Mouse (Mus musculus) ZHBTc4 (cell line): ENCODE results near the gene Rabac1.

Source experiments
- DNase-seq: peaks from one replicate; pipeline ENCODE4 v3.0.0-alpha.2; 2011; ENCODE audit warnings: low read depth, low spot score

Rabac1 gene

DNA sequence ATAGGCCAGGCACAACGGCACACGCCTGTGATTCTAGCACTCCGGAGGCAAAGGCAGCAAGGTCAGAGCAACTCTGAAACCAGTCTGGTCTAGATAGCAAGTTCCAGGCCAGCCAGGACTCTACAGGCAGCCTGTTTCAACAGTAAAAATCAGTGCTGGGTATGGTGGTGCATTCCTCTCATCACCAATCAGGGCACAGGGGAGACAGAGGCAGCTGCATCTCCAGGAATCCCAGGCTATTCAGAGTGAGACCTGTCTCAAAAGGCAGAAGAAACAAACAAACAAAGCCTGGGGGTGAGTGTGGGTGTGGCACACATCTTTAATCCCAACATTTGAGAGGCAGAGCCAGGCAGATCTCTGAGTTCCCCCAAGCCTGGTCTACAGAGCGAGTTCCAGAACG is 10.8 kb upstream of the Rabac1 start:
- peak; percentile 84 for DNase-seq

DNA sequence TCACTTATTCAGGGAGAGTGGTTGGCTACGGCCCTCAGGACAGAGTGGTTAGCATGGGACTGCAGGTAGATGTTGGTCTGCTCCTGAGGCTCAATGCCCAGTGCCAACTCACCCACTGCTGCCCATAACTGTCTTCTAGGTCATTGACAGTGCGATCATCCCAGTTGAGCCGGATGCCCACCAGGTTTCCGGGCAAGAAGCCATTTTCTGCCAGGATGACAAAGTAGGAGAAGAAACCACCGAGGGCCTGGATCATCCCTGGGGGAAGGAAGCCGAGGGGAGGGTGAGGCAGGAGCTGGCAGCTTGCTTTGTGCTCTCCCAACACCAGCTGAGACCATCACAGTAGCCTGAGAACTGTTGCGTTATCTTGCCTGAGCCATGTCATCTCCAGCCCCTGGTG is 7.9 kb upstream of the Rabac1 start:
- no peak for DNase-seq

DNA sequence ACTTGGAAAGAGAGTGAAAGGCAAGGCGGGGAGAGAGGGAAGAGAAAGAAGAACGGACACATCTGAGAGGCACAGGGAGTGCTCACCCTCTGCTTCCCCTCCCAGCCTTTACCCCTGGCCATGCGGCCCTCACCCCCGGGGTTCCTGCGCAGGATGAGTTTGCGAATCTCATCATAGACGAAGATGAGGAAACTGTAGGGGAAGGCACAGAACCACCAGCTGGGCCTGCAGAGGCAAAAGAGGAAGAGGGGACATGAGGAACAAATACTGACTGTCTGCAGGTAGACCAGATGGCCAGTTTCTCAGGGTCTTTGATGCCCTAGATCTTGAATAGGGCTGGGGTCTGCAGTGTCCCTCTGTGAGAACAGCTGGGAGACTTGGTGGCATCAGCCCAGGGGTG is 6.2 kb upstream of the Rabac1 start:
- DNase-seq: no peak

DNA sequence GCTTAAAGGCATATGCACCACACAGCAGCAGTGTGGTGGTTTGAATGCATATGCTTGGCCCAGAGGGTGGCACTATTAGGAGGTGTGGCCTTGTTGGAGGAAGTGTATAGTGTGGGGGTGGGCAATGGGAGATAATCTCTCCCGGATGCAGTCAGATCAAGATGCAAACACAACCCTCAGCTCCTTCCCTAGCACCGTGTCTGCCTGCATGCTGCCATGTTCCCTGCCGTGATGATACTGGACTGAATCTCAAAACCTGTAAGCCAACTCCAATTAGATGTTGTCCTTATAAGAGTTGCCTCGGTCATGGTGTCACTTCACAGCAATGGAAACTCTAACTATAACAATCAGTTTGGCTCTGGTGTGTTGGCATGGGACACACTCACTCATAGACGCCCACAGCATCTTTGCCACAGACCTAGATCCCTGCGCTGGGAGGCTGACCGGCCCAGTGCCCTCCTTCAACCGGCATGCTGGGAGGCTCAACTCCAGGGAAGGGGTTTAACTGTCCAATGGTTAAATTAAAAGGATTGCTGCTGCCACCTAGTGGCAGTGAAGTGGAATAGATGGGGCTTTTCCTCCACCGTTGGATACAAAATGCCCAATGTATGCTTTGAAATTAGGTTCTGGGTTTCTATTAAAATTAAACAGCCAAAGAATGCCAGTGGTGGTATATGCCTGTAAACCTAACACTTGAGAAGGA is 2.5 kb upstream of the Rabac1 start:
- DNase-seq: peak; percentile 77

DNA sequence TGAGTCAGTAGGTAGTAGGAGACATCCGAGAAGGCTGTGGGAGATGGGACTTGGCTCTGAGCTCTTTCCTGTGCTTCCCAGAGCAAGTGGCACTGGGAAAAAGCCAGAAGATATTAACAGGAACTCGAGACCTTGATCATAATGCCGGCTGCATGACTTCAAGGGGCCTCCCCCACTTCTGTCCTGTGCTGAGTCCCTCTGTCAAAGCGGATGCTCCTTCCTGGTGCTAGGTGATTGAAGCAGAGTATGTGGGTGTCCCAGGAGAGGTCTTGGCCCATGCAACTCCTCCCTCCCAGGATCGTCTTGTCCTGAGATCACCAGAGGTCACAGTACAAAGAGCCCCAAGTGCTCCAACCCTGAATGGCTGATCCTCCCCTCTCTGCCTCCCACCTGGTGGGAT is 1.3 kb upstream of the Rabac1 start:
- DNase-seq: no peak

DNA sequence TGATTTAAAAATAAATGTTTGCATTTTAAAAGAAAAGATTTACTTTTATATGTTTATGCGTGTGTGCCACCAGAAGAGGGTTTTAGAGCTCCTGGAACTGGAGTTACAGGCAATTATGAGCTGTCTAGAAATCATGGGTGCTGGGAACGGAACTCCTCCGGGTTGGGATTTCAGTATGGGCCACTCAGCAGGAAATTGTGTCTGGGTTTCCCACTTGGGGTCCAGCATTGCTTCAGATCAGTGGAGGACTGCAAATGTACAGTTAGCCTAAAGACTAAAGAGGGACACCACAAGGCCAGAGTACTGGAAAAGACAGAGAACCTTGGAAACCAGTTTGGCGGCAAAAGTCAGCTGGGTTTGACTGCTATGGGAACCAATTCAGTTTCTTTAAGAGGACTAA is 654 bp upstream of the Rabac1 start:
- DNase-seq: no peak

DNA sequence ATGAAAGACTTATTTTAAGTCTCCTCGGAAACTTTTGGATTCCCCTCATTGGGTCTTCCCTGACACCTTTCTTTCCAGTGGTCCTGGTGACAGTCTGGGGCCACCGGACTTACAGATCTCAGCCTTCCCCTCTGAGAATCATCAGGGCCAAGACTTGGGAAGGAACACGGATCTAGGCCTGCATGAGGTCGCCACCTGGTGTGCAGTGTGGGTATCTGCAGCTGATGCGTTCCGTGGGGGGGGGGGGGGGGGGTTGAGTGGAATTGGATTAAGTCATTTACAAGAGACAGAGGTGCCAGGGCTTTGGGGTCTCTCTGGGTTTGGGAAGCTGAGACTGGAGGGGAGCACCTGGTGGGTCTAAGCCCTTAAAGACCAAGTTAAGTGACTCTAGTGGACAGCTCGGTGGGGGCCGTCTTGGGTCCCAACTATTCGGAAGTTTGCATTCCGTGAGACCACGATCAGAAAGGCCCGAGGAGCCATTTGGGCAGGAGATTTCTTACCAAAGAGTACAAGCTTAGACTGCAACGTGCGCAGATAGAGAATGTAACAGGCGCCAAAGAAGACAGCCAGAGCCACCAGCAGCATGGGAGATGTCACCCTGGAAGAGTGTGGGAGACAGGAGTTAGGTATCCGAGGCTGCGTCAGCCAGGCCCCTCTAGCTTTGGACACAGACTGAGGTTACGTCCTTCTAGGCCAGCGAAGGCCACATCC is 1.1 kb downstream of the Rabac1 start:
- DNase-seq: peak; percentile 85

DNA sequence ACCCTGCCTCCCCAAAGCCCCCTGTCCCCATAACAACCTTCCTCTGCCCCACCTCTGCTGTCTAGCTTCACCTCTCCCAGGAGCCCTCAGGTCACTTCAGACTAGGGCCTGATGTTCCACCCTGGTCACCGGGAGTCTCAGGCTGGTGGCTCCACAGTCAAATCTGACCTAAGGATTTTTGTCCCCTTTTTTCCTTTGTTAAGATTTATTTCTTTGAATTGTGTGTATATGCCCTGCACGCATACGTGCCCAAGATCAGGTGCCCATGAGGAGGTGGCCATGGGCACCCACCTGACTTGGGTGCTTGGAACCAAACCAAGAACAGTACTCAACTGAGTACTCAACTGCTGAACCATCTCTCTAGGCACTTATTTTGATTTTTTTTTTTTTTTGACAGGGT is 2.2 kb downstream of the Rabac1 start:
- no peak for DNase-seq

DNA sequence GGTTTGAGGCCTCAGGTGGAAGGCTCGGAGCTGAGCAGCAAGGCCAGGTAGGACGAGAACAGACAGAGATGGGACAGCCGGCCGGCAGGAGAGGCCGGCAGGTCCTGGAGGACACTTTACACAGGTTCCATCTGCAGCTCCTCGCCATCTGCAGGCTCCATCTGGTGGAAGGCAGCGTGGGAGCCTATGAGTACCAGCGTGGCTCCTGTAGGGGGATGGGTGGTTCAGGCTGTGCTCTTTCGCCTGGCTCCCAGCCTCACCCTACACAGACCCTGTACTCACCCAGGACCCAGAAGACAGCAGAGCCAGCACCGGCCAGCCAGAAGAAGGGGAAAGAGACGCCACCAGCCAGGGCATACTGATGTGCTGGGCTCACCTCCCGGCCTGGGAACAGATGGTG is 2.7 kb downstream of the Rabac1 start:
- no peak for DNase-seq

DNA sequence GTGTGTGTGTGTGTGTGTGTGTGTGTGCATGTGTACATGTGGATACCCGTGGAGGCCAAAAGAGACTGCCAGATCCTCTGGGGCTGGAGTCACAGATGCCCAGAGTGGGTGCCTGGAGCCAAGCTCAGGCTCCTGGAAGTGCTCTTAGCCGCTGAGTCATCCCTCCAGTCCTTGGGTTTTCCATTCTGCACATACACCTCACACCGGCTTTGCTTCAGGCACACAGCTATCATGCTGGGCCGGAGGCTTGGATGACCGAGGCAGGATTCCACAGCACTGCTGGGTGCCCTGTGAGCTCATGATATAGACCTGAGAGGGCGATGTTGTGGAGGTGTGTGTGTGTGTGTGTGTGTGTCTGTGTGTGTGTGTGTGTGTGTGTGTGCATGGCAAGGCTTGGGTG is 4.1 kb downstream of the Rabac1 start:
- no peak for DNase-seq

DNA sequence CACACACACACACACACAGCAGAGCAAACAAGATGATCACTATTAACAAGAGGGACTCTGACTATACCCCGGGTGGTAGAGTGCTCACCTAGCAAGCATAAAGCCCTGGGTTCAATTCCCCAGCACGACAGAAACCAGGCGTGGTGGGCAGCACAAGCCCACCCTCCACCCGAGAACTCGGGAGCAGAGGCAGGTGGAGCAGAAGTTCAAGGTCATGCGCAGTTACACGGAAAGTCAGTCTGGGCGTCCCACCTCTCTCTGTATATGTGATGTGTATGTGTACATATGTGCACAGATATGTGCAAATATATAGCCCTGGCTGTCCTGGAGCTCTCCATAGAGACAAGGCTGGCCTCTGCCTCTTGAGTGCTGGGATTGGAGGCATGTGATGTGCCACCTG is 4.6 kb downstream of the Rabac1 start:
- DNase-seq: no peak

DNA sequence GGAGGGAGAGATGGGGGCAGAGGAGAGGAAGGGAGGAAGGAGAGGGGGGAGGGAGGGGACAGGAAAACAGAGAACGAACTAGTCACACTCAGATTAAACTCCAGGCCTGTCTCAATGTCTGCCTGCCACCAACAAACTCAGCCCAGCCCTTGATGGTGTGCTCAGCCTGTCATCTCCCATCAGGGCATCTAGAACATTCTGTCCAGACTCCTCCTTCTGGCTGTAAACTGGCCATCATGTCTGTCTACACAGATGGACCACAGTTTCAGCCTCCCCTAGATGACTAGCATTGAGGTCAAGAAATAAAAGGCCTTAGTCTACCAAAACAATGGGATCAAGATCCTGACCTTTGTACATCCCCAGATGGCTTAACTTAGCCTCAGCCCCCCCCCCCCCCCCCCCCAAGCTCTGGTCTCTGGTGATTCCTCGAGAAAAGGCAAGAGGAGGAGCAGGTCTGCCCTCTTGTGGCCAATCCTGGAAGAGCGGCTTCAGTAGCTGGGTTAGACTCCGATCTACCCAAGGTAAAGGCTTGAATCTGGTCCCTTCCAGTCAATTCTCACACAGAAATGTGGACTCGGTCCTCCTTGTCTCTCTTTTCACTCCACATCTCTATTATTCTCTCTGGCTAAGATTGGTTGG is 7.5 kb downstream of the Rabac1 start:
- DNase-seq: peak; percentile 84

DNA sequence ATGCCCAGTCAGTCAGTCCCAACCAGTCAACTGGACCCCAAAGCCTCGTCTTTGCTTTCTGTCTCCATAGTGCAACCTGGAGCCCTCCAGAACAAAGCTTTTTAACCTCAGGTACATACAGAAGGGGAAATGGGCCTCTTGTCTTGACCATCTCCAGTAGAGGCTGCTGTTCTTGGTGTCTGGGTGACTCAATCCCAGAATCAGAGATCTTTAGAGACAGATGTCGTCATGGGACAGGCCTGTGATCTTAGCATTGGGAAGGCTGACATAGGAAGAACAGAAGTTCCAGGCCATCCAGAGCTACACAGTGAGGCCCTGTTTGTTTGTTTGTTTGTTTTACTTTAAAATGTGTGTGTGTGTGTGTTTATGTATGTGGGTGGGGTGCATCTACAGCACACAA is 8.3 kb downstream of the Rabac1 start:
- DNase-seq: no peak

DNA sequence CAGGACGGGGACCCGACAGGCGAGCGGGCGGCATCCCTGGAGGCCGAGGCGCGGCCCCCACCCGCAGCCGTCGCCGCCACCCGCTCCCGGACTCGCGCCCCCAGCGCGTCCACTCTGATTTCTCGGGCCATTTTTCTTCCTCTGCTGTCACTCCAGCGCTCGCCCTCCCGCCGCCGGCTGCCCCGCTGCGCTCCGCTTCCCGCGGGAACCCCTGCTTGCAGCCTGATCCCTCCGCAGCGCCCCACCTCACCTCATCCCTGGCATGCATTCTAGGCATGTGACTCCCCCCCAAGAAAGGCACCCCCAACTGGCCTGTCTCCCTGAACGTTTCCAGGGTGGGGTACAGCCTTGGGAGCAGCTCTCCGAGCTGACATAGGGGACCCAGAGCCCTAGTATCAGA is 17.3 kb downstream of the Rabac1 start:
- DNase-seq: no peak

DNA sequence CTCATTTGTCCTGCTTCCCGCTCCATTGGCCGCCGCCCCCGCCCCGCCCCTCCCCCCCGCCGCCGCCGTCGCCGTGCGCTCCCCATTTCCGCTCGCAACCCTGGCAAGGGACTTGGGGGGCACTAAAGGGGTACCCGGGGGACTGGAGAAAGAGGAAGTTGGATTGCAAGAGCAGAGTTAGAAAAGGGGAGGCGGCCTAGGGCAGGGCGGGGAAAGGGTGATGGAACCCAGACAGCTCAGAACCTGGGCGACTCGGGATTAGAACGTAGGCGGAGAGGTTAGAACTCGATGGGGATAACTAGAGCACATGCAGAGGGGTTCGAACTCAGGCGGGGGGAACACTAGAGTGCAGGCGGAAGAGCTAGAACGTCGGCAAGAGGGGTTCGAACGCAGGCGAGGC is 18.1 kb downstream of the Rabac1 start:
- DNase-seq: no peak

DNA sequence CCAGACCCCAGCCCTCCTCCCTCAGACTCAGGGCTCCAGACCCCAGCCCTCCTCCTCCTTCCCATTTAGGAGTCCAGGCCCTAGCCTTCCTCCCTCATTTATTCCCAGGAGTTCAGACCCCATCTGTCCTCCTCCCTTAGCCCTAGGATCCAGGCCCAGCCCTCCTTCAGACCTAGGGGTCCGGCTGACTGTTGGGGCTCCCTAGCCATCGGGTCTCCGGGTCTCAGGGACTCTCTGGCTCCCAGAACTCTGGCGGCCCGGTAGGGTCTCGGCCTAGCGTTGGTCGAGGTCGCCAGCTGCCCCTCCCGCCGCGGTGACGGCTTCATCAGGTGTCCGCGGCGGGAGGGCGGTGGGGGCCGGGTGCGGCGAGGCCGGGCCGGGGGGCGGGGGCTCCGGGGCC is 18.6 kb downstream of the Rabac1 start:
- DNase-seq: no peak

DNA sequence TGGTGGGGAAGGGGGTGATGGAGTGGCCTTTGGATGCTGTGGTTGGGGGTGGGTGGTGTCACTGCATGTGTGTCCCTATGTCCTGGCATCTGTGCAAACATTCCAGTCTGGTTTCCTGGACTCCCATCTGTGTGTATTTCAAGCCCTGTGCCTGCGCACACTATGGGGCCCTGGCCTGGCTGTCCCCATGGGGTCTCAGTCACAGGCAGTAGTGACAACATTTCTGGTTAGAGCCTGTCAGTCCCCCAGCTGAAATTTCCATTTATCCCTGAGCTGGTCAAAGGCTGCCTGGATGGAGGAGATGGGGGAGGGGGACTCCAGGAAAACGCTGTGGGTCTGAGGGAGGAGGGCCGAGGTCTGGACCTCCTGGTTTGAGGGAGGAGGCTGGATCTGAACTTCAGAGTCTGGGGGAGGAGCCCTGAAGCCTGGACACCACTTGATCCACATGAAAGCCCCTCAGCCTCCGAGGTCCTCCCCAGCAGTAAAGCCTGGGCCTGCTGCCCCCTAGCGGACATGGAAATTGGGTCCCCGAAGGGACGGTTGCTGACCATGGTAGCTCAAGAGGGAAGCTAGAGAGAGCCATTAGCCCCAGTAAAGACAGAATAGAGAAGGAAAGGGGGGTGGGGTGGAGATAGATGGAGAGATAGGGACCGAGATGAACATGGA is 22.5 kb downstream of the Rabac1 start:
- peak; percentile 90 for DNase-seq

DNA sequence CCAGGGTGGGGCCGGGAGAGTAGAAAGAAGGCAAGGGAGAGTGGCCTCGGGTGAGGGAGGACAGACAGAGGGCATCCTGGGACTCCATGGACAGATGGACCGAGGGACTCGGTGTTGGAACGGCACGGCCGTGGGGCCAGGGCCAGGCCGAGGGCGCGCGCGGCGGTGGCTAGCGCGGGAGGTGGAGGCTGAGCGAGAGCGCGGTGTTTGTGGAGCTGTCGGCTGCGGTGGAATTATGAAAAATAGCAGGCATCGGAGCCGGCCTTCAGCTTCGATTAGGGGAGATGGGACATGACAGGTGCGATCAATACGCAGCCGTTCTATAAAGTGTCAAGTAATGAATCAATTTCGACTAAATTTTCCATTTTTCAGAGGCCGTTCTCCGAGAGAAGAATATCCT is 23.8 kb downstream of the Rabac1 start:
- no peak for DNase-seq

DNA sequence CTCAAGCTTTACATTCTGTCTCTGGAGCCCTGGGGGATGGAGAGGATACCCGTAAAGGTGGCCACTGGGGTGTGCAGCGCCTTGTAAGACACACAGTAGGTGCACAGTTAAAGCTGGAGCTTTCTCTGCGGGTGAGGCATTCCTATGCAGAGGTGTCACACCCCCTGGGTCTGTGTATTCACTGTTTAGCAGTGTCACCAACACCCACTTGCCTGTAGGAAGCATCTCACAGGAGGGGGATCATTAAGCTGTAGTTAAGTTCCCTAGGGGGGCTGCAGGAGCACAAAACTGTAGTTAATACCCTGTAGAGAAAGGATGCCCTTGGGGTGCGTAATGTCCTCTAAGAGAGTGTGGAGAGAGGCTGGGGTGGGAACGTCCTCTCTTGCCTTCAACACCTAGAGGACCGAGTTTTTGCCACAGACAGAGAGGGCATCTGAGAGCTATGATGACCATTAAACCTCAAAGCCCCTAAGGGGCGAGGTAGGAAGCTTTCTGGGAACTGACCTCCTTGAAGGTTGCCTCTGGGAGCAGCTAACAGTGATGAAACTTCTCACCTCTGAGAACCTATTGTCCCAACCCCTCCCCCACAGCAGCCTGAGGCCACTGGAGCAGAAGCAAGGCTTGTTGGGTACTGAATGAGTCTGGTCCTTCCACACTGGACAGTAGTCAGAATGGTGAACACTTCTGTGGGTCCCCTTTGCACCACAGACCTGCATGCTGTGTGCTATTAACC is 25.1 kb downstream of the Rabac1 start:
- peak; percentile 80 for DNase-seq

DNA sequence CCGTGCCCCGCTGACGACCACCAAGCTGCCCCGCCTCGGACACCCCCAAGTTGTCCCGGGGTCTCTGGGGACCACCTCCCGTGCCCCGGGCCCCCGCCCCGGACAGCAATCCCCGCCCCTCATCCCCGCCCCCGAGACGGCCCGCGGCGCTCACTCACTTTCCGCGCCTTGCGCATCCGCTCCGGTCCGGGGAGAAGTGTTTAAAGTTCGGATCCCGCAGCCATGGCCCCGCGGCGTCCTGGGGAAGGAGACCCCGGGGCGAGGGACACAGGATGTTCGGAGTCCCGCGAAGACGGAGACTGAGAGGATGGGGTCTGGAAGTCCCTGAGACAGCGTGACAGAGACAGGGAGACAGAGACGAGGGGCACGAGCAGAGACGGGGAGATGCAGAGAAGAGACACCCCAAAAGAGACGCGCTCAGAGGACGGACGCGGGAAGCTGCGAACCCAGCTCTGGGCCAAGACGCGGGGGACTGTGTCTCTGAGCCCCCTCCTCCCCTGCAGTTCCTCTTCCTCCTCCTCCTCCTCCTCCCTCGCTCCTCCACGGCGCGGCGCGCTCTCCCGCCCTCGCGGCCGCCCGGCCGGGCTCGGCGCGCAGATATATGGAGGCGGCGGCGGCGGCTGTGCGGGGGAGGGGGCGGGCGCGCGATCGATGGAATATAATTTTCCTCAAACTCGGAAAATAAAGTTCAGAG is 28.1 kb downstream of the Rabac1 start, which contains the start of gene Gm4881:
Gene Gm4881 (minus strand): TSS at position 238 of the 694 bp plus-strand sequence.
- peak; percentile 30 for DNase-seq

DNA sequence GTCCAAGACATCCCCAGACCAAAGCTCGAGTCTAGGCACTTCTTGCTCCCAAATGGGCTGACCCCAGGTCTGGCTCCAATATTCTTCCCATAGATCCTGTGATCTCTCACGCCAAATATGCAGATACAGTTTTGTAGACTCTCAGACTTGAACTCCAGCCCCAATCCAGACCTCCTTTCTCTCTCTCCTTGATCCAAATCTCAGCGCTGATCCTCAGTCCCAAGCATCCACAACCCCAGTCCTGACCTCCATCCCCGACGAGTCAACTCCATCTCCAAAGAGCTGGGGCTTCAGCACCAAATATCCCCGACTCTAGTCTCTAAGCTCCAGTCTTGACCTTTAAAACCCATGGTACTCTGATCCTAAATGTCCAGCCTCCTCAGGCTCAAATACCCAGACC is 28.9 kb downstream of the Rabac1 start:
- DNase-seq: no peak
